Mouse (Mus musculus) CH12.LX (cell line): ENCODE measurements around the gene Bud23.

ENCODE experiments used
- EP300 ChIP-seq: IDR thresholded peaks from 2 replicates; pipeline ENCODE4 v1.6.1; 2011; ENCODE audit warnings: low read length, improper control_type of control experiment
- MAZ ChIP-seq: IDR thresholded peaks from 2 replicates; pipeline ENCODE4 v1.6.1; 2012; ENCODE audit warnings: low read depth, mild to moderate bottlenecking, inconsistent platforms, low read length, improper control_type of control experiment, moderate library complexity
- POLR2A ChIP-seq: IDR thresholded peaks from 2 replicates; pipeline ENCODE4 v1.6.1; 2011; ENCODE audit warnings: low read depth, mild to moderate bottlenecking, improper control_type of control experiment, low read length
- TCF12 ChIP-seq: IDR thresholded peaks from 2 replicates; pipeline ENCODE4 v1.6.1; 2014; ENCODE audit warnings: low read depth, mild to moderate bottlenecking, inconsistent platforms, low read length, improper control_type of control experiment
- USF1 ChIP-seq: IDR thresholded peaks from 2 replicates; pipeline ENCODE4 v1.6.1; 2014; ENCODE audit warnings: low read depth, mild to moderate bottlenecking, inconsistent platforms, low read length, improper control_type of control experiment

DNA sequence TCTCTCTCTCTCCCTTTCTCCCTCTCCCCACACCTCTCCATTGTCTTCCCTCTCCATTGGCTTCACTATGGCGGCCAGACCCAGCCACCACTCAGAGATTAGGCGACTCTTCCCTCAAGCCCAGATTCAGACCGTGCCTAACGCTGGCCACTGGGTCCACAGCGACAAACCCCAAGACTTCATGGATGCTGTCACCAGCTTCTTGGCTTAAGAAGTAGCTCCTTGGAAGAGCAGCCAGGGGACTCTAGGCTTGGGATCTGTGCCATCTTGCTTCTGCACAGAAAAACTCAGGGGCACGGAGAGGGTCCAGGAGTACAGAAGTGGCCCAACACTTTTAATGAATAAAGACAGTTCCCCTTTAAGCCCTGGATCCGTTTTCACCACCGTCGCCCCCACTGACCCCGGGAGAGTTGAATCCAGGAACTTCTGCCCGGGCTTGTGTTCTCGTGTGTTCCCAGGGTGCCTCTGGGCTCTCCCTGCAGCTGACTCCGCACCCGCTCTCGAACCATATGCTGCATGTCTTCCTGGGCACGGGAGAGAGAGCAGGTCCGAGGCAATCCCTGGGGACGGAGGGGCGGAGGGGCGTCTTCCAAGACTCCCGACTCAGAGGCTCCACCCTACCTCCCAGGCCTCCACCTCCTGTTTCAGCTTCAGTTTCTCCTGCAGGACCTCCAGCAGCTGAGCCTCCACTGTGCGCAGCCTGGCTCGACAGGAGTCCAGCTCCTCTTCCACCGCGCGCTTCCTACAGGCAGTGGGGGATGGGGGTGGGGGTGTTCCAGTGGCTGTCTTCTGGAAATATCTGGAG, 52.7 kb downstream of the Bud23 start:
- TF ChIP-seq MAZ = no peak
- no peak for TF ChIP-seq USF1
- no peak for TF ChIP-seq EP300
- no peak for TF ChIP-seq POLR2A
- no peak for TF ChIP-seq TCF12
